Mouse (Mus musculus): ENCODE results near the gene Spata9. TPM values are rescaled to one million over a fixed set of nuclear protein-coding genes. Genes with fewer than 3 reads are reported as not detected.

Gene Spata9
- polyA plus RNA-seq, 1 experiment from 2014 or later: 0.51 TPM

GRCm38 (mm10) chr13:75944044-75944820 is 22.7 kb upstream of the Spata9 start:
- H3K27ac ChIP-seq (replicated peaks): peak overlapping the region; percentile 100
- peaks cover 16% of the 10 kb centered on the region for H3K4me1 ChIP-seq
- no peaks in the 10 kb centered on the region for H3K9me3 ChIP-seq
- H3K4me2 ChIP-seq (replicated peaks): peak overlapping the region; percentile 64
- 0 out of 2 replicates have a peak, but pooled peaks cover 2% of the 10 kb centered on the region for H3K36me3 ChIP-seq
- WGBS: 3% methylated on average over 7 of the region's 7 CpGs
- H3K9ac ChIP-seq (replicated peaks): peak overlapping the region; percentile 93
- peak overlapping the region; percentile 62 for H3K4me3 ChIP-seq
- ATAC-seq (ENCODE audit: low FRiP score, low read depth): no peak
- H3K27me3 ChIP-seq: no peaks in the 10 kb centered on the region

DNA sequence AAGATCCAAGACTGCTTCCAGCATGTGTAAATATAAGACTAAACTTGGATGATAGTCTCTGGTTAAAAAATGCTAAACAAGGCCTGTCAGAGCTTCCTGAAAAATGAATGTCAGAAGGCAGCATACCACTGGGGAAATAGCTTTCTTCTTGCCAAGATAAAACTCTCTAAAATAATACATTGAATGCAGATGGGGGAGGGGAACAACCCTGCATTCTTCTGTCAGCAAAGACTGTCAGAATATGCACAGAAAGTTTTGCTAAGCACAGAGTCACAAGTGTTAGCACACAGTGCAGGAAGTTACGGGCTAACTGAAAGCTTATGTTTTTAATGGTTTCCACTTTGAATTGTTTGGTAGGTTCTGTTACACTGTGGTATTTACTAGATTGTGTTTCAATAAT is 16.7 kb upstream of the Spata9 start:
- Histone ChIP-seq H3K4me1 (no peaks in the 10 kb centered on the region), H3K27ac (replicated peaks) (no peak overlapping the region), H3K4me2 (replicated peaks) (no peak overlapping the region), H3K4me3 (no peak overlapping the region), H3K27me3 (no peaks in the 10 kb centered on the region), H3K36me3 (no peaks in the 10 kb centered on the region), H3K9ac (replicated peaks) (no peak overlapping the region), H3K9me3 (no peaks in the 10 kb centered on the region)
- 60% methylated on average over 1 of the region's 1 CpGs for WGBS
- ATAC-seq (ENCODE audit: low FRiP score, low read depth): no peak

- H3K27ac ChIP-seq (replicated peaks): no peak overlapping the region
- H3K4me3 ChIP-seq: no peak overlapping the region
- no peaks in the 10 kb centered on the region for H3K27me3 ChIP-seq
- no peaks in the 10 kb centered on the region for H3K36me3 ChIP-seq
- H3K9ac ChIP-seq (replicated peaks): no peak overlapping the region
- ATAC-seq (ENCODE audit: low FRiP score, low read depth): no peak
- H3K4me1 ChIP-seq: no peaks in the 10 kb centered on the region
- H3K9me3 ChIP-seq: no peaks in the 10 kb centered on the region
- no peak overlapping the region for H3K4me2 ChIP-seq (replicated peaks)
Observed at GRCm38 (mm10) chr13:75955357-75955992, 11.5 kb upstream of the Spata9 start.

DNA sequence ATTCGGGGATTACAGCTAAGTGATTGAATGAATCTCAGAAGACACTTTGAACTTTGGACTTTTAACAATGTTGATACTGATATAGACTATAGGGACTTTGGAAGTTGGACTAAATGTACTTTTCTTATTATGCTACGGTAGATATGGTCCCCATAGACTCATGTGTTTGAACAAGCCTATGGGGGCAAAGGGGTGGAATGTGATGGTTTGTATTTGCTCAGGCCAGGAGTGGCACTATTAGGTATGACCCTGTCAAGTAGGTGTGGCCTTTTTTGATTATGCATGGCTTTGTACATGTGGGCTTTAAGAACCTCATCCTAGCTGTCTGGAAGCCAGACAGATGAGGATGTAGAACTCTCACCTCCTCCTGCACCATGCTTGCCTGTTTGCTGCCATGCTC is 7.5 kb downstream of the Spata9 start:
- Histone ChIP-seq H3K27me3 (no peaks in the 10 kb centered on the region), H3K4me1 (no peaks in the 10 kb centered on the region), H3K36me3 (no peaks in the 10 kb centered on the region), H3K9me3 (no peaks in the 10 kb centered on the region), H3K27ac (replicated peaks) (no peak overlapping the region), H3K4me2 (replicated peaks) (no peak overlapping the region), H3K4me3 (no peak overlapping the region), H3K9ac (replicated peaks) (no peak overlapping the region)
- WGBS: 81% methylated on average over 2 of the region's 2 CpGs
- no peak for ATAC-seq (ENCODE audit: low FRiP score, low read depth)

DNA sequence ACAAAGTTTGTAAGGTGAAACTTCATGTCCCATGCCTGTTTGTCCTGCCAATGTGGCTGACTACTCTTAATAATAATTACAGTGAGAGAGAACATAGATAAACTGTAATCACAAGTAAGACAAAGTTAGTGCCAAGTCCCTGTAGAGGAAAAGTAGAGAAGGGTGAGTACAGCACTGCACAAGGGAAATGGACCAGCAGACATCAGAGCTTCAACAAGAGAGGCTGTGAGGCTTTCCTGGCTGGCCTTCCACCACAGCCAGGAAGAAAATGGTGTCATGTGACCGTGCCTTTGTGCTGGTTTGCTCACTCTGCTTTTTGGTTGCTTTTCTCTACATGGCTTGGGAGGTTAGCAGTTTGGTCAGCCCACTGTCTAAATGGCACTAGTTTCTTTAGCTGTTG is 8.7 kb downstream of the Spata9 start:
- ATAC-seq (ENCODE audit: low FRiP score, low read depth): no peak
- WGBS: 76% methylated on average over 1 of the region's 1 CpGs

GRCm38 (mm10) chr13:75976218-75976617 is 9.3 kb downstream of the Spata9 start:
- 91% methylated on average over 2 of the region's 2 CpGs for WGBS
- Histone ChIP-seq H3K9me3 (no peaks in the 10 kb centered on the region), H3K36me3 (no peaks in the 10 kb centered on the region), H3K27me3 (no peaks in the 10 kb centered on the region), H3K9ac (replicated peaks) (no peak overlapping the region), H3K4me3 (no peak overlapping the region), H3K4me2 (replicated peaks) (no peak overlapping the region), H3K27ac (replicated peaks) (no peak overlapping the region), H3K4me1 (no peaks in the 10 kb centered on the region)
- no peak for ATAC-seq (ENCODE audit: low FRiP score, low read depth)

More for the DNA sequence above, 8.7 kb downstream of the Spata9 start:
- Histone ChIP-seq H3K9ac (replicated peaks) (no peak overlapping the region), H3K9me3 (no peaks in the 10 kb centered on the region), H3K27me3 (no peaks in the 10 kb centered on the region), H3K4me1 (no peaks in the 10 kb centered on the region), H3K4me2 (replicated peaks) (no peak overlapping the region), H3K4me3 (no peak overlapping the region), H3K36me3 (no peaks in the 10 kb centered on the region), H3K27ac (replicated peaks) (no peak overlapping the region)

DNA sequence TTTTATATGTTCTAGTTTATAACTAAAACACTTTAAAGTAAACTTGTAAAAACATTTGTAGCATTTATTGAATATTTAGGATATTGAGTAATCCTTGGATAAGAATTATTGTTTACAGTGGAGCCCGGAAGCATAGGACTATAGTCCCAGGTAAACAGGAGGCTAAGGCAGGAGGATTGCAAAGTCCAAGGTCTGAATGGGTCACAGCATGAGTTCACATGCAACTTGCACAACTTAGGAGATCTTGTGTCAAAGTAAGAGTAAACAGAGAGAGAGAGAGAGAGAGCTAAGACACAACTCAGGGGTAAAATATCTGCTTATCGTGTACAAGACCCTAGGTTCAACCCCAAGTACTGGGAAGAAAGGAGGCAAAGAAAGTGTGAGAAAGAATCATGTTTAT is 9.7 kb downstream of the Spata9 start:
- Histone ChIP-seq H3K36me3 (no peaks in the 10 kb centered on the region), H3K9ac (replicated peaks) (no peak overlapping the region), H3K4me3 (no peak overlapping the region), H3K4me1 (no peaks in the 10 kb centered on the region), H3K27me3 (no peaks in the 10 kb centered on the region), H3K9me3 (no peaks in the 10 kb centered on the region), H3K27ac (replicated peaks) (no peak overlapping the region), H3K4me2 (replicated peaks) (no peak overlapping the region)
- WGBS: 83% methylated on average over 2 of the region's 2 CpGs
- ATAC-seq (ENCODE audit: low FRiP score, low read depth): no peak

DNA sequence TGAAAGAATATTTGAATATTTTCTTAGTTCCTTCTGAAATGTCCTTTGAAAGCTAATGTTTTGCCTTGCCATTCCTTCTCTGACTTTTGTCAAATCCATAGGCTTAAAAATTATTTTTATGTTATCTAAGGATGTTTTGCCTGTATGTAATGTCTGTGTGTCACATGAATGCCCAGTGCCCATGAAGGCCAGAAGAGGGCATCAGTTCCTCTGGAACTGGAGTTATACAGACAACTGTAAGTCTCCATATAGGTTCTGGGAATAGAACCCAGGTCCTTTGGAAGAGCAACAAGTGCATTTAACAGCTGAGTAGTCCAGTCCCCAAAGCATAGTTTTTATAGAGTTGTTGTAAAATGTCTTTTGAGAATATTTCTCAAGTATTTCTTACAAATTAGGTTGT is 15.0 kb downstream of the Spata9 start:
- Histone ChIP-seq H3K27me3 (no peaks in the 10 kb centered on the region), H3K36me3 (no peaks in the 10 kb centered on the region), H3K4me3 (no peak overlapping the region), H3K27ac (replicated peaks) (no peak overlapping the region), H3K4me2 (replicated peaks) (no peak overlapping the region), H3K4me1 (no peaks in the 10 kb centered on the region), H3K9ac (replicated peaks) (no peak overlapping the region), H3K9me3 (no peaks in the 10 kb centered on the region)
- ATAC-seq (ENCODE audit: low FRiP score, low read depth): no peak

DNA sequence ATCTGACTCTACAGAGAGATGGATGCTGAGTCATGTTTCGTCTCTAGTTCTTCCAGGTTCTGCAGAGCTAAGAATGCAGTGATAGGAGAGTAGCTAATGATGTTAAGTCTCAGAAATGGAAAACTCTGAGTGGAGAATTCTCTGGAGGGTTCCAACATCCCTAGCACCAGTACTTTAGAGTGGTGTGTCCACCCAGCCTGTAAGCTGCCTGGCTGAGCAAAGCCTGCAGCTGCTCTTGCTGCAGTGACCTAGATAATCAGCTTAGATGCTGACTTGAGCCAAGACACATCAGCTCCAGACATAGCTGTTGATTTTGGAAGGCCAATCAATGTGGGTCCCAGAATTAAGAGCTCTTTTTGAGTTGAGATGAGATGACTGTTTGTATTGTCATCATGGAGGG is 21.1 kb downstream of the Spata9 start:
- no peak overlapping the region for H3K4me2 ChIP-seq (replicated peaks)
- WGBS: 88% methylated on average over 1 of the region's 1 CpGs
- no peak for ATAC-seq (ENCODE audit: low FRiP score, low read depth)
- no peaks in the 10 kb centered on the region for H3K36me3 ChIP-seq
- no peak overlapping the region for H3K27ac ChIP-seq (replicated peaks)
- H3K9me3 ChIP-seq: no peaks in the 10 kb centered on the region
- no peaks in the 10 kb centered on the region for H3K27me3 ChIP-seq
- H3K9ac ChIP-seq (replicated peaks): no peak overlapping the region
- no peak overlapping the region for H3K4me3 ChIP-seq
- no peaks in the 10 kb centered on the region for H3K4me1 ChIP-seq

- WGBS: 58% methylated on average over 9 of the region's 9 CpGs
- Histone ChIP-seq H3K4me3 (no peak overlapping the region), H3K9me3 (0 out of 2 replicates have a peak, but pooled peaks cover 2% of the 10 kb centered on the region), H3K36me3 (no peaks in the 10 kb centered on the region), H3K27ac (replicated peaks) (peak overlapping the region; percentile 54), H3K9ac (replicated peaks) (no peak overlapping the region), H3K27me3 (no peaks in the 10 kb centered on the region), H3K4me1 (no peaks in the 10 kb centered on the region), H3K4me2 (replicated peaks) (no peak overlapping the region)
- ATAC-seq (ENCODE audit: low FRiP score, low read depth): peak; percentile 95
Observed at GRCm38 (mm10) chr13:75992169-75993028, 25.4 kb downstream of the Spata9 start.

- no peak for ATAC-seq (ENCODE audit: low FRiP score, low read depth)
- Histone ChIP-seq H3K4me2 (replicated peaks) (no peak overlapping the region), H3K27ac (replicated peaks) (no peak overlapping the region), H3K9me3 (no peaks in the 10 kb centered on the region), H3K4me1 (no peaks in the 10 kb centered on the region), H3K36me3 (peaks cover 10% of the 10 kb centered on the region; the same call in 1 of the 2 replicates), H3K9ac (replicated peaks) (no peak overlapping the region), H3K27me3 (no peaks in the 10 kb centered on the region), H3K4me3 (no peak overlapping the region)
- 92% methylated on average over 3 of the region's 3 CpGs for WGBS
Observed at GRCm38 (mm10) chr13:76003272-76003671, 36.3 kb downstream of the Spata9 start.

DNA sequence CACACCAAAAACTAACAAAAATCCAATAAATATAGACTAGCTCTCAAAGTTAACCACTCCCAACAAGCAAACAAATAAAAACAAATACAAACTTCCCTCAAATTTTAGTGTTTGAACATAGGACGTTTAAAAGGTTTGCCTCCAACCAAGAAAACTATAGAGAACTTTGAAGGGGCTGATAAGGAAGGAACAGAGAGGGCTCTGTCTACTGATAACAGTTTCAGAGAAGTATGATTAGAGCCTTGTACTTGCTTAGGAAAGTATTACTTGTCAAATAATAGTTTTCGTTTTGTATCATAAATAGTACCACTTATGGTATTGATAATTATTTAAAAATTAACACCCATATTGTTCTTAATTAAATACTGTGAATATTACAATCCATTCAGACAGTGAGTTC is 47.6 kb downstream of the Spata9 start:
- Histone ChIP-seq H3K4me1 (peaks cover 4% of the 10 kb centered on the region), H3K9me3 (no peaks in the 10 kb centered on the region), H3K36me3 (no peaks in the 10 kb centered on the region), H3K9ac (replicated peaks) (no peak overlapping the region), H3K4me2 (replicated peaks) (no peak overlapping the region), H3K4me3 (no peak overlapping the region), H3K27me3 (no peaks in the 10 kb centered on the region), H3K27ac (replicated peaks) (no peak overlapping the region)
- no peak for ATAC-seq (ENCODE audit: low FRiP score, low read depth)
- 84% methylated on average over 2 of the region's 2 CpGs for WGBS
